Mouse (Mus musculus): ENCODE data around the gene Dytn. TPM values are rescaled to one million over a fixed set of nuclear protein-coding genes. Genes with fewer than 3 reads are reported as not detected.
"Not testable (repeated sequence)": the region's sequence is repeated elsewhere in the genome, so short reads cannot be mapped to it uniquely, and the experiment has no call there.

Dytn gene
- polyA plus RNA-seq, 1 experiment: not detected

- TF ChIP-seq CTCF (IDR thresholded peaks at IDR 0.05; ENCODE audit: extremely low read depth, insufficient read length, insufficient replicate concordance, low read depth, low read length) (no peak), POLR2A (IDR thresholded peaks at IDR 0.05; ENCODE audit: low read depth, low read length) (no peak)
Measured at GRCm38 (mm10) chr1:63639921-63640320, 46.8 kb downstream of the Dytn start.

GRCm38 (mm10) chr1:63630390-63630789 lies 56.3 kb downstream of the Dytn start:
- not testable (repeated sequence) for H3K4me3 ChIP-seq (ENCODE audit: low read depth, low read length); H3K4me1 ChIP-seq (ENCODE audit: control insufficient read depth, insufficient read depth, insufficient read length, low read length)

More at GRCm38 (mm10) chr1:63639921-63640320, 46.8 kb downstream of the Dytn start:
- H3K4me3 ChIP-seq (ENCODE audit: low read depth, low read length): no peak overlapping the region
- H3K4me1 ChIP-seq (ENCODE audit: control insufficient read depth, insufficient read depth, insufficient read length, low read length): no peaks in the 10 kb centered on the region
- H3K27ac ChIP-seq (ENCODE audit: insufficient read depth, low read depth, low read length): no peak overlapping the region
- H3K36me3 ChIP-seq (ENCODE audit: control insufficient read depth, insufficient read depth, low read length): no peaks in the 10 kb centered on the region
- 59% methylated on average over 6 of the region's 6 CpGs for WGBS
- no peaks in the 10 kb centered on the region for H3K27me3 ChIP-seq (ENCODE audit: control insufficient read depth, insufficient read depth, low read length)

GRCm38 (mm10) chr1:63628211-63628610 lies 58.5 kb downstream of the Dytn start:
- H3K4me1 ChIP-seq (ENCODE audit: control insufficient read depth, insufficient read depth, insufficient read length, low read length): no peaks in the 10 kb centered on the region
- TF ChIP-seq POLR2A (IDR thresholded peaks at IDR 0.05; ENCODE audit: low read depth, low read length): no peak
- TF ChIP-seq CTCF (IDR thresholded peaks at IDR 0.05; ENCODE audit: extremely low read depth, insufficient read length, insufficient replicate concordance, low read depth, low read length): no peak
- H3K36me3 ChIP-seq (ENCODE audit: control insufficient read depth, insufficient read depth, low read length): no peaks in the 10 kb centered on the region
- 54% methylated on average over 2 of the region's 2 CpGs for WGBS
- H3K27me3 ChIP-seq (ENCODE audit: control insufficient read depth, insufficient read depth, low read length): no peaks in the 10 kb centered on the region
- no peak overlapping the region for H3K27ac ChIP-seq (ENCODE audit: insufficient read depth, low read depth, low read length)
- H3K4me3 ChIP-seq (ENCODE audit: low read depth, low read length): no peak overlapping the region

More at GRCm38 (mm10) chr1:63630390-63630789, 56.3 kb downstream of the Dytn start:
- not testable (repeated sequence) for H3K36me3 ChIP-seq (ENCODE audit: control insufficient read depth, insufficient read depth, low read length); H3K27me3 ChIP-seq (ENCODE audit: control insufficient read depth, insufficient read depth, low read length); H3K27ac ChIP-seq (ENCODE audit: insufficient read depth, low read depth, low read length)

- no peak within 1 kb of the TSS for H3K27ac ChIP-seq (ENCODE audit: insufficient read depth, low read depth, low read length)
- H3K4me1 ChIP-seq (ENCODE audit: control insufficient read depth, insufficient read depth, insufficient read length, low read length): no peaks in the 10 kb centered on the region
- 75% methylated on average over 3 of the region's 3 CpGs for WGBS
- no peak for TF ChIP-seq CTCF (IDR thresholded peaks at IDR 0.05; ENCODE audit: extremely low read depth, insufficient read length, insufficient replicate concordance, low read depth, low read length)
- TF ChIP-seq POLR2A (IDR thresholded peaks at IDR 0.05; ENCODE audit: low read depth, low read length): no peak
- no peak within 1 kb of the TSS for H3K4me3 ChIP-seq (ENCODE audit: low read depth, low read length)
- no peaks in the 10 kb centered on the region; the same call in 1 of the 2 replicates for H3K27me3 ChIP-seq (ENCODE audit: control insufficient read depth, insufficient read depth, low read length)
- H3K36me3 ChIP-seq (ENCODE audit: control insufficient read depth, insufficient read depth, low read length): no peaks in the 10 kb centered on the region
Measured at GRCm38 (mm10) chr1:63615668-63616067, 71.1 kb downstream of the Dytn start, which contains the start of gene Gm39653. TSS of gene Gm39653 (plus strand) at chr1:63615968.

DNA sequence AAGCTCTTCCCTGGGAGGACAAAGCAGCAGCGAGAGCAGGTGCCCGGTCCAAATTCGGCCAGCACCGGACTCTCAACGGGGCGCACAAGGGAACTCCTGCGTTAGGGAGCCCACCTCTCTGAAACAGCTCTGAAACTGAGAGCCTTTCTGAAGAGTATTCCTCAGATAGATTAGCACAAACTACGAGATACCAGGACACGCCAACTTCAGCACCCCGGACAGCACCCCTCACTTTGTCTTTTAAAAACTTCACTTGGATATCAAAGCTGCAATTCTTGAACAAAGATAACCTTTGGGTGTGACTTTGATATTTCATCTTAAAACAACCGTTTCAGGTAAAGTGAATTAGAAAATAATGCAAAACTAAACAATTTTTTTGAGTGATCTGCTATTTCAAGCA lies 72.1 kb downstream of the Dytn start:
- no peaks in the 10 kb centered on the region for H3K36me3 ChIP-seq (ENCODE audit: control insufficient read depth, insufficient read depth, low read length)
- H3K27me3 ChIP-seq (ENCODE audit: control insufficient read depth, insufficient read depth, low read length): no peaks in the 10 kb centered on the region; the same call in 1 of the 2 replicates
- no peak overlapping the region for H3K4me3 ChIP-seq (ENCODE audit: low read depth, low read length)
- H3K27ac ChIP-seq (ENCODE audit: insufficient read depth, low read depth, low read length): no peak overlapping the region
- 3% methylated on average over 11 of the region's 11 CpGs for whole genome bisulfite sequencing
- no peaks in the 10 kb centered on the region for H3K4me1 ChIP-seq (ENCODE audit: control insufficient read depth, insufficient read depth, insufficient read length, low read length)
- TF ChIP-seq CTCF (IDR thresholded peaks at IDR 0.05; ENCODE audit: extremely low read depth, insufficient read length, insufficient replicate concordance, low read depth, low read length) (no peak), POLR2A (IDR thresholded peaks at IDR 0.05; ENCODE audit: low read depth, low read length) (no peak)

DNA sequence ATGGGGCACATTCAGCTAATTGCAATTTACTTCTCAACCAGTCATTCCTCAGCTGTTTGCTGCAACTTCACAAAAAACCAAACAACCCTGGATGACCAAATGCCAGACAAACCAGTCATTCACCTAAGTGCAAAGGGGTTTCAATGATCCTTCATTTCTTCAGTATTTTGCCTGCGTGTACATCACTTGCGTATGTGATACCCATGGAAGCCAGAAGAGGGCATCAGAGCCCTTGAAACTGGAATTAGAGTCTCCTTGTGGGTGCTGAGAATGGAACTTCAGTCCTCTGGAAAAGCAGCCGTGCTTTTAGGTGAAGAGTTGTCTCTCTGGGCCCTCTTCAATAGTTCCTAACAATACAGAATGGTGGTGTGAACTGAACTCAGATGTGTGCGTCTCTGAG lies 77.1 kb downstream of the Dytn start:
- H3K4me1 ChIP-seq (ENCODE audit: control insufficient read depth, insufficient read depth, insufficient read length, low read length): no peaks in the 10 kb centered on the region
- 91% methylated on average over 4 of the region's 4 CpGs for WGBS
- H3K36me3 ChIP-seq (ENCODE audit: control insufficient read depth, insufficient read depth, low read length): no peaks in the 10 kb centered on the region

GRCm38 (mm10) chr1:63603870-63604500 lies 82.7 kb downstream of the Dytn start:
- Histone ChIP-seq H3K4me3 (ENCODE audit: low read depth, low read length) (no peak overlapping the region), H3K27ac (ENCODE audit: insufficient read depth, low read depth, low read length) (no peak overlapping the region), H3K27me3 (ENCODE audit: control insufficient read depth, insufficient read depth, low read length) (no peaks in the 10 kb centered on the region), H3K4me1 (ENCODE audit: control insufficient read depth, insufficient read depth, insufficient read length, low read length) (no peaks in the 10 kb centered on the region), H3K36me3 (ENCODE audit: control insufficient read depth, insufficient read depth, low read length) (no peaks in the 10 kb centered on the region)
- 15% methylated on average over 3 of the region's 3 CpGs for WGBS
- TF ChIP-seq CTCF (IDR thresholded peaks at IDR 0.05; ENCODE audit: extremely low read depth, insufficient read length, insufficient replicate concordance, low read depth, low read length) (no peak), POLR2A (IDR thresholded peaks at IDR 0.05; ENCODE audit: low read depth, low read length) (no peak)

More for the DNA sequence above, 77.1 kb downstream of the Dytn start:
- H3K4me3 ChIP-seq (ENCODE audit: low read depth, low read length): no peak overlapping the region
- no peaks in the 10 kb centered on the region; the same call in 1 of the 2 replicates for H3K27me3 ChIP-seq (ENCODE audit: control insufficient read depth, insufficient read depth, low read length)
- no peak for TF ChIP-seq CTCF (IDR thresholded peaks at IDR 0.05; ENCODE audit: extremely low read depth, insufficient read length, insufficient replicate concordance, low read depth, low read length)
- TF ChIP-seq POLR2A (IDR thresholded peaks at IDR 0.05; ENCODE audit: low read depth, low read length): no peak
- no peak overlapping the region for H3K27ac ChIP-seq (ENCODE audit: insufficient read depth, low read depth, low read length)
